Mouse (Mus musculus): ENCODE measurements around the gene Cd300lg.

DNA sequence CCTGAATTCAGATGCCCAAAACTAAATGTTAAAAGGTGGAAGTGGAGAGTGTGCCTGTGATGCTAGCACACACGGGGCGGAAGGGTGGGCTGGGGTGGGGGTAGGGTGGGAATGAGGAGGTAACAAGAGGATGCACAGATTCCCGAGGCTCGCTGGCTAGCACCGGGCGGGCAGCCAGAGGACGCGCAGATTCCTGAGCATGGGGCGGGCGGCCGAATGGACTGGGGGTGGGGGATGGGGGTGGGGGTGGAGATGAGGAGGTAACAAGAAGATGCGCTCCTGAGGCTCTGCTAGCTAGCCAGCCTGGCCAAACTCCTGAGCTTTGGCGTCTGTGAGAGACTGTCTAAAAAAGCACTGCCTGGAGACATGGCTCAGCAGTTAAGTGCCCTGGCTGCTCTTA, 29.1 kb downstream of the Cd300lg start:
- TF ChIP-seq EP300 (IDR thresholded peaks at IDR 0.05; ENCODE audit: insufficient read depth, low read depth, low read length): no peak
- no peak for TF ChIP-seq CTCF (IDR thresholded peaks at IDR 0.05; ENCODE audit: low read depth, low read length)
- TF ChIP-seq POLR2A (IDR thresholded peaks at IDR 0.05; ENCODE audit: insufficient read depth, low read length): no peak

All from ES-Bruce4 (cell line).